Mouse (Mus musculus) macrophage (primary cell): Measurements from ENCODE around the gene Spsb1. TPM values are rescaled to one million over a fixed set of nuclear protein-coding genes. Genes with fewer than 3 reads are reported as not detected.

Experiments
- H3K27ac ChIP-seq: fragments of 350-480 bp; formaldehyde crosslinking; 2 replicates; pipeline ENCODE4 v1.9.0; 2021
- H3K36me3 ChIP-seq: fragments of 350-480 bp; formaldehyde crosslinking; 2 replicates; pipeline ENCODE4 v1.9.0; 2021; ENCODE audit errors: inconsistent target
- H3K4me3 ChIP-seq: fragments of 350-480 bp; formaldehyde crosslinking; 2 replicates; pipeline ENCODE4 v1.9.0; 2021; ENCODE audit errors: inconsistent target
- H3K79me2 ChIP-seq: fragments of 350-480 bp; formaldehyde crosslinking; 2 replicates; pipeline ENCODE4 v1.9.0; 2021; ENCODE audit errors: inconsistent target
- WGBS: methylation state at CpG from one replicate; pipeline ENCODE4 v1.1.7; 2026; ENCODE audit warnings: inconsistent platforms; ENCODE audit not compliant: missing documents; 5-methylcytosine and 5-hydroxymethylcytosine counted together
- polyA plus RNA-seq: library from polyadenylated mRNA; stranded (reverse); fragments of 250-400 nt; gene quantifications from 3 replicates; pipeline ENCODE4 v1.2.4, GENCODE M21; 2018; ENCODE audit warnings: inconsistent platforms

Gene Spsb1
- polyA plus RNA-seq, 1 experiment from 2014 or later, result 1.5 TPM

DNA sequence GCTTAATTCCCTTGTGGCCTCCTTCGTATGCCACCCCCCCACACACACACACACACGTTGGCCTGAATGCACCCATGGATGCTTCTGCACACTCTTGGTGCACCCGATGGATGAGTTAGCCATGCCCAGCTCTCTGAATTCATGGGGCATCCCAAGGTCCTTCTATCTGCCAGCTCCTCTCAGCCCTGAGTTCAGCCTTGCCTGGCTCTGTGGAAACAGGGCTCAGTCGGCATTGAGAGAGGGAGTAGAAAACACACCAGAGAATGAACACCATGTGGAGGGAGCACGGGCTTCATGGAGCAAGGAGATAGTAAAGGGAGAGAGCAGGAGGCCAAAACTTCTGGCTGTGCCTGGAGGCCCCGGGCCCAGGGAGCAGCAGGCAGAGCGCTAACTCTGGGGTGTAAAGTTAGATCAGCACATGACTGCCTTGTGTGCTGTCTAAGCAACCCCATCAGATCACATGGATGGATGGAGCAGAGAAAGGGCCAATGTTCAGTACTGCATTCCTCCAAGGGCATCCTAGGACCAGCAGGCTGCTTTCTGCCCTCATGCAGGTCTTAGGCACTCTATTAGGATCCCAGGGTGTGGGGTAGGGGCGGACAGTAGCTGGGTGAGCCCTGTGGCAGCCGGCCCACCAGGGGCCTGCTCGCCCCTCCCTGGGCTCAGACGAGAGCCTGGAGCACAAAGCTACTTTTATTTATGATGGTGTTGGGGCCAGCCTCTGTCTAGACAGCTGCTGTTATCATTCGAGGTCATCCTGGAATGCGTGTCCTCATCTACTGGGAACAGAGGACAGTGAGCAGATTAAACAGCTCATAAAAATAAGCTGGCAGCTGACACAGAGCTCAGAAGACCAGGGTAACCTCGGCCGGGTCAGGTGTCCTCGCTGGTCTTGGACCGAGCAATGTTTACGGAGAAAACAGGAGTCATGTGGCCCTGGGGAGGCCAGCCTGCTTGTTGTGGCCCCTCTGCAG is 68.3 kb downstream of the Spsb1 start:
- Histone ChIP-seq H3K36me3 (no peaks in the 10 kb centered on the region), H3K4me3 (no peak overlapping the region)
- 92% methylated on average over 18 of the region's 18 CpGs for WGBS

DNA sequence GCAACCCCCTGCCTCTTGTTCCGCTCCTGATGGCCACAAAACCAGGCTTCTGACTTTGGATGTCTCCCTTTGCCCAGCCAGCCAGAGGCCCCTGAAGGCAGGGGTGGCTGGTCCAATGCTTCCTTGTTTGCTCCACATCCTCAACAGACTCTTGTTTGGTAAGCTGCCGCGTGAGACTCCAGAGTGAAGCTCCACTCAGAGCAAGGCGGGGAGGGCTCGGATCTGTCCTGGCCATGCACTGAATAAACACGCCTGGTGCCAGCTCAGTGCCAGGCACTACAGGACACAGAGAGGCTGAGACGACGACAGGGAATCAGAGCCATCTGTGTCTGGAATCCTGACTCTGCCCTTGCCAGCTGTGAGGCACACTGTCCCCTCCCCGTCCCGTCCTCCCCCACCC is 70.9 kb downstream of the Spsb1 start:
- WGBS, result 90% methylated on average over 10 of the region's 10 CpGs
- Histone ChIP-seq H3K79me2 (no peaks in the 10 kb centered on the region), H3K27ac (no peak overlapping the region)

More for the DNA sequence above, 68.3 kb downstream of the Spsb1 start:
- H3K79me2 ChIP-seq, result no peaks in the 10 kb centered on the region
- H3K27ac ChIP-seq, result no peak overlapping the region

DNA sequence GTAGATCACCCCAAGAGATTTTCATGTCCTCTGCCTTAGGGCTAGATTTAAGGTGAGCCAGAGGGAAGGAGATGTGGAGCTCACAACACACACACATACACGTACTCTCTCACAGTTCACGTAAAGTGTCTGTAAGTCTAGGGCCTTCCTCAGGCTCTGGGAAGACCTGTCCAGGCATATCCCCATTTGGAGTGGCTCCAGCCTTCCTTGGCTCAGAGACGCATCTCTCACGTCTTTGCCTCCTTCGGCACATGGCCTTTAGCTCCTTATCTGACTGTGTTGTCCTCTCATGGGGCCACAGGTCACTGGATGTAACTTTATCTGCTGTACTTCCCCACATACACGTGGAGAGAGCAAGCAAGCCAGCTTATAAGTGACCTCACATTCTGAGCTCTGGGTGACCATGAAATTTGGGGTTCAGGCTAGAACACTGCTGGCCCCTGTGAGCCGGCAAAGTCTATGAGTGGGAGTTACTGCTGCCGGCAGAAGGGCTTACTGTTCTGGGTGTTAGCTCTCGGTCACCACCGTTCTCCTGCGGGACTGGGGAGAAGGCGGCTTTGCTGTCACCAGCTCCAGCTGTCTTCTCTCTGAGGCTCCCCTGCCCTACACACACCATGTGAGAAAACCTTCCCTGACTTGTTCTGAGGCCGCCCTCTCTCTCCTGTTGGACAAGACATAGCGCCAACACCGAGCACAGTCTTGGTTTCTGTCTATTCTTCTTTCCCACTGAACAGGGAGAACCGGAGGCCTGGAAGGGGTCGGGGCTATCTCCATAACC is 72.5 kb downstream of the Spsb1 start:
- WGBS, result 89% methylated on average over 17 of the region's 17 CpGs
- H3K79me2 ChIP-seq, result no peaks in the 10 kb centered on the region

More for the DNA sequence above, 70.9 kb downstream of the Spsb1 start:
- Histone ChIP-seq H3K36me3 (no peaks in the 10 kb centered on the region), H3K4me3 (no peak overlapping the region)

DNA sequence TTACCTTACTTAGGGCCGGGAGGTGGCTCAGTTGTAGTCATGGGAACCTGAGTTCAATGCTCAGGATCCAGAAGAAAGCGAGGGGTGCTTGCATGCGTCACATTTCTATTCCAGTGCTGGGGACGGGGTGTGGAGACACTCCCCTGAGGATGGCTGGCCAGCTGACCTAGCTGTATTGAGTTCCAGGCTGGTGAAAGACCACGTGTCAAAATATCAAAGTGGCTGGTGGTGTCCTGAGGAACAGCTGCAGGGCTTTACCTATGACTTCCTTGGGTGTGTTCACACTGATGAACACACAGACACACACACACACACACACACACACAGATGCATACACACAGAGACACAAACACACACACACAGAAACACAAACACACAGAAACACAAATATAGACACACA is 73.9 kb downstream of the Spsb1 start:
- H3K27ac ChIP-seq, result no peak overlapping the region
- no peak overlapping the region for H3K4me3 ChIP-seq
- WGBS, result 90% methylated on average over 5 of the region's 5 CpGs
- no peaks in the 10 kb centered on the region for H3K36me3 ChIP-seq
- no peaks in the 10 kb centered on the region for H3K79me2 ChIP-seq

More for the DNA sequence above, 72.5 kb downstream of the Spsb1 start:
- Histone ChIP-seq H3K27ac (no peak overlapping the region), H3K36me3 (no peaks in the 10 kb centered on the region), H3K4me3 (no peak overlapping the region)

DNA sequence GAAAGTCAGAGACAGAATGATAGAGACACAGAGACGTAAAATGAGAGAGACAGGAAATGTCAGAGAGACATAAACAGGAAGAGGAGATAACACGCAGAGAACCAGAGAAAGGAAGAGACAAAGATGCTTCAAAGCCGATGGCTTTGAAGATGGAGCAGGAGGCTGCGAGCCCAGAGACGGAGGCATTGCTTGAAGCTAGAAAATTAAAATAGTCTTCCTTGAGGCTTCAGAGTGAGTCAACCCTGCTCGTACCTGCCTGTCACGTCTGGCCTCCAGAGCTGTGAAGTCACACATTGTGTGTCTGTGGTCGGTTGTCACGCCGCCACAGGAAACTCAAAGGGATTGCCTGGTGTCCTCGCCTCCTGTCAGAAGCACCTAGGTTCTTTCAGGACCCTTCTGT is 74.9 kb downstream of the Spsb1 start:
- 64% methylated on average over 11 of the region's 11 CpGs for WGBS
- Histone ChIP-seq H3K27ac (no peak overlapping the region), H3K79me2 (no peaks in the 10 kb centered on the region), H3K4me3 (no peak overlapping the region), H3K36me3 (no peaks in the 10 kb centered on the region)

DNA sequence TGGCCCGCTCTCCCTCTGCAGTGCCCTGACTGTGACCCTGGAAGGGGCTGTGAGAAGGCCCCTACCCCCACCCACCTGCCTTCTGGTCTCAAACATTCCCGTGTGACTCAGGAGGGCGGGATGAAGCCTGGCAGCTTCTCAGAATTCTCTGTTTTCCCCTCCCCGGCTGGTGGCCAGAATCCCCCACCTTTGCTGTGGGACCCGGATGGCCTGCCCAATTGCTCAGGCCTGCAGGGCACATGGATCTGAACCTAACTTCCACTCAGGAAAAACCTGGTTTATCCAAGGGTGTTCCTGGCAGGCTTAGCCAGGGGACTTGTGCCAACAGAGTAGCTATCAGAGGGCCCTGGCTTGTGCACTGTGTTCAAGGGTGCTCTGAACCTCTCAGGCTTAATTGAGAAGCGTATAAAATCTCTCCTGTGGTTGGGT is 76.8 kb downstream of the Spsb1 start:
- 81% methylated on average over 6 of the region's 6 CpGs for WGBS
- no peaks in the 10 kb centered on the region for H3K36me3 ChIP-seq
- H3K79me2 ChIP-seq, result no peaks in the 10 kb centered on the region
- H3K4me3 ChIP-seq, result no peak overlapping the region
- no peak overlapping the region for H3K27ac ChIP-seq

DNA sequence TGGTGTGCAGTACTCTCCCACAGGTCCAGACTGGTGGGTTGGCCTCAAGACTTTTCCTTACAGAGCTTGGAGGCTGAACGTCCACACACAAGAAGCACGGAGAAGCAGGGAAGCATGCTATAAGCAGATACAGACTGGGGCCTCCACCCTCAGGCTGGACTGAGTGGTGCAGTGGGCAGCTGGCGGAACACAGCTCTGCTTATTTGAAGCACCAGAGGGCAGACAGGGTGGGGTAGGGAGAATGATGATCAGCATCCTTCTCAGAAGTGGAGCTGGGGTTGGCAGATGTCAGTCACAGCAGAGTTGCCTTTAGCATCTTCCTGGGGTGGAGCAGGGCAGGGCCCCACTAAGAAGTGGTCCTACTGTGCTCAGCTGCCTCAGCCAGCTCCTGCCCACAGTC is 77.6 kb downstream of the Spsb1 start:
- H3K36me3 ChIP-seq, result no peaks in the 10 kb centered on the region
- H3K79me2 ChIP-seq, result no peaks in the 10 kb centered on the region
- no peak overlapping the region for H3K4me3 ChIP-seq
- WGBS, result 66% methylated on average over 3 of the region's 3 CpGs
- no peak overlapping the region for H3K27ac ChIP-seq

DNA sequence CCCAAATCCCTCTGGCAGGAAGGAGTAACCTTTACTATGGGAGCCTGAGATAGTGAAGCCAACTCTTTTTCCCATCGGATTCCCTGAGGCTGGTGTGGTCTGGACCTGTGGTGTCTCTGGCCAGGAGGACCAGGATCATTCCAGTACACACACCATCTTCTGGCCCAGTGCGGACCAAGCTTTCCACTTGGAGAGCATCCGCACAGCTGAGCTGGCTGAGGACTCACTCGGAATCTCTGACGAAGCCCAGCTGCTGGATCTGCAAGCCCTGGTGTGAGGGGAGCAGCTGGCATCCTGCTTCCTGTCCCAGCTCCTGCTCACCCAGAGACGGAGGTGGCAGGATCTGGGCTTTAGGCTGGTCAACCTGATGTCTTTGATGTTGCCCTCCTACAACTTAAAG is 78.1 kb downstream of the Spsb1 start:
- 93% methylated on average over 6 of the region's 6 CpGs for WGBS
- no peak overlapping the region for H3K27ac ChIP-seq
- no peaks in the 10 kb centered on the region for H3K36me3 ChIP-seq
- no peaks in the 10 kb centered on the region for H3K79me2 ChIP-seq
- no peak overlapping the region for H3K4me3 ChIP-seq

DNA sequence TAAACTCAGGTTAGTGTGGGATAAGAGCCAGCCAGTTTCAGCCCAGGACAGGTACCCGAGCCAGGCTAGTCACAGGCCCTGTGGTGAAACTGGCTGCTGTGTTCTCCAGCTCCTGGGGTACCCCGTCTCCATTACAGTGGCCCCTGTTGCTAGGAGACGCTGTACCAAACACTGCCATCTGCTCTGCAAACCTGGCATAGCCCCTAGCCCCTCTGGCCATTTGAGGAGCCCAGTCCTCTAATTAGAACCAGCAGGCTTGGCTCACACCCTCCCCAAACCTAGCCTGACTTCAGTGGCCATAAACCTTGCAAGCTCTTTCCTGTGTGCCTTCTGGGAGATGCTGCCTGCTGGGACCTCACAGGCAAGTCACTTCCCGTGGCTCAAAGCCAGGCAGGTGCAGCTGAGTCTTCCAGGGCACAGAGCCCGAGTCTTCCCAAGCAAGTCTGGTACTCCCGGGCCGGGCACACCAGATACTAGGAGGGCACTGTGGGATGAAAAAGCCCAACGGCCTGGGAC is 78.8 kb downstream of the Spsb1 start:
- Histone ChIP-seq H3K79me2 (no peaks in the 10 kb centered on the region), H3K36me3 (no peaks in the 10 kb centered on the region), H3K27ac (no peak overlapping the region), H3K4me3 (no peak overlapping the region)
- 67% methylated on average over 8 of the region's 8 CpGs for WGBS

DNA sequence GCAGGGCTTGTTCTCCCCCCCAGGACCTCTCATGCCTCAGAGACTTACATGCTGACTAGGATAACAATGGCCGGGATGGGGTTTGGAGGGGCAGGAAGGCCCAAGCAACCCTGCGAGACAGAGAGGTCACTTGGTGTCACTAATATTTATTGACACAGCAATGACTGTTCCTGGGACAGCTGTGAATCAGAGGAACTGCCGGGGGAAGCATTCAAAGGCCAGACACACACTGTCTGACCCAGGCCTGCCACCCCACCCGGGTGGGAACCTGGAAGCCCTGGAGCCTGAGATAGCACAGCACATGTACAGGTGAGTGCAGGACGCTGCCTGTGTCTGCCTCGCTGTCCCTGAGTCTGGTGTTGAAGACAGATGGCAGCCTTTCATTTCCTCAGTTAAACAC is 79.5 kb downstream of the Spsb1 start:
- 76% methylated on average over 6 of the region's 6 CpGs for WGBS
- no peak overlapping the region for H3K27ac ChIP-seq

DNA sequence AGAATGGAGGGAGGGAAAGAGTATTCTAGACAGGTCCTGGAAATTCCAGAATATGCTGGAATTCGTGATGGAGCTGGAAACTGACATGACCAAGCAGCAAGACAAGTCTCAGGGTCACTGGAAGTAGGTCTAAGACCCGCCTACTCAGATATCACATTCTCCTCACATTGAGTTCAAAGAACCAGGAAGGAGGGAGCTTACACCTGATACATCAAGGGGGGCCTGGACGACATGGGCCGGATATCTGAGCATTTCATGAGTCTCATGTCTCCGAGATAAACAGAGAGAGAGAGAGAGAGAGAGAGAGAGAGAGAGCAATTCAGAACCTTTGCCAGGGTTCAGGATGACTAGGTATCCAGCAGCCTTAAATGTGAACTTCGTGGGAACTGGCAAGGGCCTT is 82.6 kb downstream of the Spsb1 start:
- no peaks in the 10 kb centered on the region for H3K79me2 ChIP-seq
- H3K27ac ChIP-seq, result no peak overlapping the region
- no peaks in the 10 kb centered on the region for H3K36me3 ChIP-seq
- no peak overlapping the region for H3K4me3 ChIP-seq
- 91% methylated on average over 6 of the region's 6 CpGs for WGBS

More for the DNA sequence above, 79.5 kb downstream of the Spsb1 start:
- no peaks in the 10 kb centered on the region for H3K79me2 ChIP-seq
- no peaks in the 10 kb centered on the region for H3K36me3 ChIP-seq
- no peak overlapping the region for H3K4me3 ChIP-seq

DNA sequence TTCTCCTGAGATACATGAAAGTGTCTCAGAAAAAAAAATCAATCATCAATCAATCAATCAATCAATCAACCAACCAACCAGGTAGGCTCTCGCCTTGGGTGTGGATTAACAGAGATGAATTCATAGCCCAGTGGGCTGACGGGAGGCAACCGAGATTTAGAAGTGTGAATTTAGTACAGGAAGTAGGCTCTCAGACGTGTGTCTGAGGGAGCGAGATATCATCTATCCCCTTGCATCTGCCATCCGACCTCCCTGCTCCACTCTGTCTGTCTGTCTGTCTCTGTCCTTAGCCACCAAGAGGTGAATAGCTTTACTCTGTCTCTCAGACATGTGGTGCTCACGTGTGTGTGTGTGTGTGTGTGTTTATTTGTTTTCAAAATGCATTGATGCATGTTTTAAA is 83.3 kb downstream of the Spsb1 start:
- no peak overlapping the region for H3K4me3 ChIP-seq
- H3K79me2 ChIP-seq, result no peaks in the 10 kb centered on the region
- 33% methylated on average over 7 of the region's 7 CpGs for WGBS
- H3K36me3 ChIP-seq, result no peaks in the 10 kb centered on the region
- H3K27ac ChIP-seq, result no peak overlapping the region

DNA sequence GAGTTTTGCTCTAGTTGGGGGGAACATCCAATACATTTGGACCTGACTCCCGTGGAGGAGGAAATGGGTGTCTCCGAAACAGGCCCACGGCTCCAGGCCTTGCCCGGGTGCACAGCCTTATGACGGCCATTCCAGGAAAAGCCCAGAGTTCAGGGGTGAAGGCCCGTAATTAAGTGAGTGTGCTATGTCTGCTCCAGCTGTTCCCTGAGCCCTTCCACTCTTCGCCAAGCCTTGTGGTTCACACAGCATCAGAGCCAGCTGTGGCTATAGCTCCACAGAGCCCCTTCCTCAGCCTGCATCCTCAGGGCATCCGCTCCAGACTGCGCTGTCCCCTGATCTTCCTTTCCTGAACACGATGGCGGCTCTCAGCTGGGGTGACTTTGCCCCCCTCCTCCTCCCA is 83.8 kb downstream of the Spsb1 start:
- 83% methylated on average over 11 of the region's 11 CpGs for WGBS
- Histone ChIP-seq H3K36me3 (no peaks in the 10 kb centered on the region), H3K4me3 (no peak overlapping the region), H3K79me2 (no peaks in the 10 kb centered on the region), H3K27ac (no peak overlapping the region)

DNA sequence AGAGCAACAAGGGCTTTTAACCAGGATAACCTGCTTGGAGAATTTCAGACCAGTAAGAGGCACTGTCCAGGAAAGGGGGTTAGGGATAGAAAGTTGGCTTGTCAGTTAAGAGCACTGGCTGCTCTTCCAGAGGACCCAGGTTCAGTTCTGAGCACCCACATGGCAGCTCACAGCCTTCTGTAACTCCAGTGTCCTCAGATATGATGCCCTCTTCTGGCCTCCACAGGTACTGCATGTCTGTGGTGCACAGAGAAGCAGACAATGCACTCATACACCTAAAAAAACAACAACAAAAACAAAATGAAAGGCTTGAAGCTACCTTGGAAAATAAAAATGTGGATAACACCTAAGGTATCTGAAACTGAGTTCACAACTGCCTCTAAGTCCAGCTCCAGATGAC is 84.4 kb downstream of the Spsb1 start:
- Histone ChIP-seq H3K36me3 (no peaks in the 10 kb centered on the region), H3K27ac (no peak overlapping the region), H3K4me3 (no peak overlapping the region), H3K79me2 (no peaks in the 10 kb centered on the region)

DNA sequence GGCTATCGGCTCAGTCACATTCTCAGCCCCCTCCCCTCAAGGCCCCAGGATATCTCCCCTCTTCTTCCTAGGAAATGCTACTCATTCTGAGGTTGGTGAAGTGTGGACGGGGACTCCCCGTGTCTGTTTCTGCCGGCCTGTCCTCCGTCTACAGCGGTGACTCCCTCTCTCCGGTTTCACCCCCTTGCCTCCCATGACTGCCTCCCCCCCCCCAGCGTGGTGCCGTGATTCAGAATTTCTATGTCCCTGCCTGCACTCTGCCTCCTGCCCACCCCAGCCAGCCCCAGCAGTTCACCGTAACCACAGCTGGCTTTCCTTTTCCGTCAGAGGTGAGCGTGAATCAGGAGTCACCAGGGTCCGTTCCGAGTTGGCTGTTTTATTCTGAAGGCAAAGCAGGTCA is 86.1 kb downstream of the Spsb1 start:
- Histone ChIP-seq H3K4me3 (no peak overlapping the region), H3K27ac (no peak overlapping the region), H3K79me2 (no peaks in the 10 kb centered on the region), H3K36me3 (no peaks in the 10 kb centered on the region)
- WGBS, result 87% methylated on average over 12 of the region's 14 CpGs
